Mouse (Mus musculus): ENCODE results near the gene Fndc3a. TPM values are rescaled to one million over a fixed set of nuclear protein-coding genes. Genes with fewer than 3 reads are reported as not detected.

The Fndc3a gene
- total RNA-seq, 2 experiments from 2014 or later: 8.0 to 9.0 TPM

Other genes starting within 250 kb of the Fndc3a start
- gene Gm9195, start 218.2 kb downstream of the Fndc3a start, total RNA-seq (2021): not detected

All from gastrocnemius, postnatal 14 days (tissue).